Mouse (Mus musculus): ENCODE results near the gene Ncoa4.

Gene Ncoa4

GRCm38 (mm10) chr14:32201791-32202451 lies 42.3 kb downstream of the Ncoa4 start, which contains the start of the genes Timm23 and Parg:
Timm23 (minus strand) TSS chr14:32201898.
Parg (plus strand) TSS chr14:32201949.
- peak; percentile 83 to 86 for DNase-seq

GRCm38 (mm10) chr14:32226601-32227000 lies 66.9 kb downstream of the Ncoa4 start:
- DNase-seq = no peak

GRCm38 (mm10) chr14:32228996-32229395 lies 69.3 kb downstream of the Ncoa4 start:
- peak; percentile 76 to 81 for DNase-seq
